ENCODE assay signal across 30 mouse cellular contexts in the genomic region with DNA sequence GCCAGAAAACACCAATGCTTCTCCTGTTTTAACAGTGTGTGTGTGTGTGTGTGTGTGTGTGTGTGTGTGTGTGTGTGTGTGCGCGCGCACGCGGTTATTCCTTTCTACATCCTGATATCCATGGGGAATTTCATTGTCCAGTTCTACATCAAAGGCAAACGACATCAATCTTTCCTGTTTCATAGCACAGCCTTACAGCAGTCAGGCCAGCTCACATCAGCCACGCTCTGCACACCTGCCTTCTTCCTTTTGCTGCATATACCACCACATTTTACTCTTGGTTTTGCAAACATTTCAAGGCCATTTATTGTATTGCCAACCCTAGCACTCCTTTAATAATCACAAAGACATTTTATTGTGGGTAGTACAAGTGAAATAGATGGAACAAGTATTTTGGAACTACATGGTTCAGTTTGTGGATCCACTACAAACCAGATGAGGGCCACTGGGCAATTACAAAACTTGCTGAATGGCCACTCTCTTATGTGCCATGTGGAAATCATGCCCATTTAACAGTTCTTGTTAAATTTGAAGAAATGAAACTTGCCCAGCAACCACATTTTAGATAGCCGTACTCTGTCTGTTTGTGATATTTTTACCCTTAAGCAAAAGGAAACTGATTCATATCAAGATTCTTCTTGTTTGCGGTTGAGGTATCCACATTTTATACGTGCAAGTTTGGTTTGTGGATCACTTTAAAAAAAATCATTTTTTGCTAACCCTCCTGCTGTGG.
DNase-seq lines count a peak whose midpoint lies in the region; ATAC-seq lines count a peak whose summit lies in the region.
"Had no signal": no experiment of that assay in that cellular context is flagged by ENCODE, and none has a peak within 500 bp of the region (broad histone marks: within the 10 kb centered on the region; RNA-seq: fewer than 3 reads in every experiment).

No protein-coding gene starts in this region.

- H3K4me3 ChIP-seq in hindbrain, embryonic 14.5 days (replicated peaks; ENCODE audit: low read length) = no peak overlapping the region
- H3K4me3 ChIP-seq: embryonic facial prominence, embryonic 15.5 days; forebrain, embryonic 12.5 days; hindbrain, embryonic 12.5 days; limb, embryonic 10.5 days; limb, embryonic 15.5 days; liver, embryonic 13.5 days; megakaryocyte, embryonic 14.5 days; neural tube, embryonic 15.5 days had no signal

- intact Hi-C loops in heart, postnatal 25 days (cut with DNase I) = no loop called here

- no peaks in the 10 kb centered on the region for H3K36me3 ChIP-seq in hindbrain, embryonic 14.5 days (replicated peaks; ENCODE audit: control insufficient read depth, insufficient read depth)
- H3K36me3 ChIP-seq: embryonic facial prominence, embryonic 15.5 days; forebrain, embryonic 12.5 days; hindbrain, embryonic 12.5 days; limb, embryonic 10.5 days; limb, embryonic 15.5 days; liver, embryonic 13.5 days; neural tube, embryonic 15.5 days had no signal

- peak; percentile 63 for ATAC-seq in megakaryocyte progenitor cell, adult 5-6 weeks (replicated peaks; ENCODE audit: poor library complexity)
- no peak for ATAC-seq in hindbrain, embryonic 14.5 days (ENCODE audit: low FRiP score)
- ATAC-seq: forebrain, postnatal 0 days; intestine, embryonic 16.5 days; Patski had no signal

- H3K27me3 ChIP-seq in hindbrain, embryonic 14.5 days (ENCODE audit: control insufficient read depth, insufficient read depth, low read length) = no peaks in the 10 kb centered on the region
- H3K27me3 ChIP-seq: embryonic facial prominence, embryonic 15.5 days; forebrain, embryonic 12.5 days; hindbrain, embryonic 12.5 days; limb, embryonic 15.5 days; liver, embryonic 13.5 days; megakaryocyte, embryonic 14.5 days; neural tube, embryonic 15.5 days; Patski had no signal

- no peaks in the 10 kb centered on the region for H3K9me3 ChIP-seq in hindbrain, embryonic 14.5 days (ENCODE audit: control insufficient read depth, low read length)
- H3K9me3 ChIP-seq: embryonic facial prominence, embryonic 15.5 days; forebrain, embryonic 12.5 days; hindbrain, embryonic 12.5 days; limb, embryonic 10.5 days; limb, embryonic 15.5 days; liver, embryonic 13.5 days; megakaryocyte, embryonic 14.5 days; neural tube, embryonic 15.5 days had no signal

- H3K4me2 ChIP-seq in hindbrain, embryonic 14.5 days (replicated peaks) = no peak overlapping the region
- H3K4me2 ChIP-seq: embryonic facial prominence, embryonic 15.5 days; forebrain, embryonic 12.5 days; hindbrain, embryonic 12.5 days; limb, embryonic 15.5 days; liver, embryonic 13.5 days; neural tube, embryonic 15.5 days had no signal

- H3K27ac ChIP-seq in hindbrain, embryonic 14.5 days = no peak overlapping the region
- H3K27ac ChIP-seq: embryonic facial prominence, embryonic 15.5 days; forebrain, embryonic 12.5 days; hindbrain, embryonic 12.5 days; limb, embryonic 10.5 days; limb, embryonic 15.5 days; liver, embryonic 13.5 days; neural tube, embryonic 15.5 days had no signal

- no peak overlapping the region for H3K9ac ChIP-seq in hindbrain, embryonic 14.5 days
- H3K9ac ChIP-seq: embryonic facial prominence, embryonic 15.5 days; forebrain, embryonic 12.5 days; forebrain, postnatal 0 days; hindbrain, embryonic 12.5 days; limb, embryonic 15.5 days; liver, embryonic 13.5 days; neural tube, embryonic 15.5 days had no signal

- peak; percentile 53 for DNase-seq in 416B (ENCODE audit: low read depth)
- DNase-seq in A20 (ENCODE audit: low read depth, low spot score) = peak; percentile 82
- peak; percentile 4 for DNase-seq in embryo, embryonic 10.5 days (ENCODE audit: low spot score)
- no peak for DNase-seq in hindbrain, embryonic 14.5 days (ENCODE audit: low spot score)
- DNase-seq in layer of hippocampus, adult 9-10 months (ENCODE audit: low spot score) = no peak
- no peak for DNase-seq in heart, postnatal 25 days (ENCODE audit: low spot score)
- DNase-seq: adrenal gland, postnatal 10 days; cerebellum, adult 2 months; cerebellum, postnatal 14 days; forebrain, postnatal 0 days; gastrocnemius, postnatal 10 days; heart, postnatal 14 days; kidney, adult 8-10 months; kidney, postnatal 10 days; layer of hippocampus, adult 9-11 months; liver, embryonic 13.5 days; lung, adult 18-20 months; lung, postnatal 14 days; retina, postnatal 1 day; right cerebral cortex, postnatal 14 days had no signal

- WGBS in hindbrain, embryonic 14.5 days = 74% methylated on average over 10 of the region's 10 CpGs

- H3K4me1 ChIP-seq in hindbrain, embryonic 14.5 days (replicated peaks; ENCODE audit: control insufficient read depth, insufficient read depth, low read length) = no peaks in the 10 kb centered on the region
- H3K4me1 ChIP-seq: embryonic facial prominence, embryonic 15.5 days; forebrain, embryonic 12.5 days; hindbrain, embryonic 12.5 days; limb, embryonic 10.5 days; limb, embryonic 15.5 days; liver, embryonic 13.5 days; megakaryocyte, embryonic 14.5 days; neural tube, embryonic 15.5 days had no signal

Comparison
In these comparisons a context has a peak if more than half of its experiments do, and no peak if none do; other contexts are left out.
1. DNase-seq: peak in 416B (single experiment), A20 (single experiment) and embryo, embryonic 10.5 days (single experiment); none in hindbrain, embryonic 14.5 days (single experiment), layer of hippocampus, adult 9-10 months (single experiment) and heart, postnatal 25 days (single experiment).